In the genomic region with DNA sequence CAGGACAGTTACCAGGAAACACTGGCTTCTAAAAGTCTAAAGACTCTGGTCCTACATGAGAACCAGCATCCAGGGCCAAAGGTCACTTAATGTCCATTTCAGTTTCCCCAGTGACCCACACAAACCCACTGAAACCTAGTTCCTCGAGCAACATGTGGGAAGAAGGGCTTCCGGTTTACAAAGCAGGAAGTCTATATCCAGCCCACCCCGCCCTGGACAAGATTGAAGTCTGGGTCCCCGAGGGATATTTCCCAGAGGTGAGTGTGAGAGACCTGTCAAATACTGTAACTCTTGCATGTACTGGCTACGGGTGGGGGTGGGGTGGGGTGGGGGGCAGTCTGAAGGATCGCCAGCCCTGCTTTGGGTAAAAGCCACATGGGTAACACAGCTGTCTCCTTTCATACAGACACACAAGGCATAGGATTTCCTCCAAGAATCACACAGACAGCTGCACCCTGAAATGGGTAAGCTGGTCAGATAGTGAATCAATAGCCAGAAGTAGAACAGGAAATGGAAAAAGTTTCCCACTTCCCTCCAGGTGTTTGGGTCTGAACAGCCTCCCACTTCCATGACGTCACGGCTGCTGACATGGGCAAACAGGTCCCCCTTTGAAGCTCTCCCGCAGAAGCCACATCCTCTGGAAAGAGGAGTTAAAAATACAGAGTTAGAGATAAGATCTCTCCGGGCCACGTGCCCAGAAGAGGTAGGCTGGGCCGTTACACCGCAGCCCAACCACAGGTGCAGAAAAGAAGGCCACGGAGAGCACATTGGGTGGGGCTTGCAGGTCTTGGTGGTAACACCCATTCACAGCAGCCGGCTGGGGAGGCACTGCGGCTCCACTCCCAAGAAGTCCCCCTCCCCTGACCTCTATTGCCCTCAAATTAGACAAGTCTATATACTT, we compare ENCODE assay signal across 8 mouse cellular contexts. TPM values are rescaled to one million over a fixed set of nuclear protein-coding genes. Genes with fewer than 3 reads are reported as not detected.
DNase-seq lines count a peak whose midpoint lies in the region; ATAC-seq lines count a peak whose summit lies in the region.

No protein-coding gene starts in this region.

- H3K27ac ChIP-seq in brown adipose tissue, adult 24 weeks (replicated peaks; ENCODE audit: low read depth, low read length), result 0 out of 2 replicates have a peak overlapping the region, but pooled peaks have one; percentile 36
- H3K27ac ChIP-seq in limb, embryonic 12.5 days, result no peak overlapping the region

- peak; percentile 52 for DNase-seq in adrenal gland, postnatal 10 days
- DNase-seq in adrenal gland, adult 18-20 months (ENCODE audit: low spot score in 2 of 2), result no peak
- DNase-seq in heart, postnatal 14 days, result peak; percentile 48 to 64
- peak; percentile 99 for DNase-seq in naive thymus-derived CD4-positive, alpha-beta T cell, adult 2 months (ENCODE audit: low read depth)
- DNase-seq in thymus, postnatal 4 days, result peak; percentile 96
- DNase-seq in frontal cortex, postnatal 25 days (ENCODE audit: low spot score in 2 of 2), result no peak

- peak overlapping the region; percentile 33 for H3K4me3 ChIP-seq in brown adipose tissue, adult 24 weeks (ENCODE audit: insufficient read depth, low read depth, low read length)
- no peak overlapping the region for H3K4me3 ChIP-seq in limb, embryonic 12.5 days (replicated peaks)

- peak overlapping the region; percentile 54; the same call in 1 of the 2 replicates for H3K4me2 ChIP-seq in limb, embryonic 12.5 days

- WGBS in limb, embryonic 12.5 days, result 41% methylated on average over 16 of the region's 16 CpGs

- no peaks in the 10 kb centered on the region for H3K36me3 ChIP-seq in limb, embryonic 12.5 days

- peaks cover 2% of the 10 kb centered on the region; the same call in 1 of the 2 replicates for H3K4me1 ChIP-seq in brown adipose tissue, adult 24 weeks (ENCODE audit: control insufficient read depth, insufficient read depth, insufficient read length, low read length)
- peaks cover 23% of the 10 kb centered on the region for H3K4me1 ChIP-seq in limb, embryonic 12.5 days (replicated peaks)

- ATAC-seq in limb, embryonic 12.5 days (ENCODE audit: insufficient number of reproducible peaks, insufficient read depth, low FRiP score, low TSS enrichment, low read depth), result no peak

- H3K9ac ChIP-seq in limb, embryonic 12.5 days (replicated peaks), result no peak overlapping the region

- no peaks in the 10 kb centered on the region for H3K9me3 ChIP-seq in limb, embryonic 12.5 days

- intact Hi-C loops in heart, postnatal 14 days (cut with DNase I), result loop anchor here (2.0 to 5.0 kb wide), 2 partner anchors 162 to 350 kb away; partner anchors contain the start of gene Ajuba

- H3K27me3 ChIP-seq in limb, embryonic 12.5 days, result no peaks in the 10 kb centered on the region

RNA-seq across cellular contexts. Expression of gene Dad1, which starts 26.7 kb away (rescaled TPM):
- 100 to 1,000 TPM; 171 to 191 TPM for total RNA-seq in adrenal gland, postnatal 10 days (2021)
- total RNA-seq in adrenal gland, adult 18-20 months (2021), result 100 to 1,000 TPM; 381 to 382 TPM
- polyA plus RNA-seq in brown adipose tissue, adult 24 weeks (2012; ENCODE audit: insufficient read depth, insufficient read length, missing spikeins), result 117 and 150 TPM in 2 replicates
- total RNA-seq in heart, postnatal 14 days (2021), result 100 to 1,000 TPM; 104 TPM
- 240 and 247 TPM in 2 replicates for polyA plus RNA-seq in limb, embryonic 12.5 days (2016; fragmentation: Nextera tagmentation; extraction: Ambion mirVana)

RNA-seq across cellular contexts. Expression of gene Abhd4, which starts 26.8 kb away (rescaled TPM):
- total RNA-seq in adrenal gland, postnatal 10 days (2021), result 100 to 1,000 TPM; 206 to 229 TPM
- total RNA-seq in adrenal gland, adult 18-20 months (2021), result 100 to 1,000 TPM; 463 to 735 TPM
- 68.5 and 80.5 TPM in 2 replicates for polyA plus RNA-seq in brown adipose tissue, adult 24 weeks (2012; ENCODE audit: insufficient read depth, insufficient read length, missing spikeins)
- 10 to 100 TPM; 46.7 to 50.7 TPM for total RNA-seq in heart, postnatal 14 days (2021)
- polyA plus RNA-seq in limb, embryonic 12.5 days (2016; fragmentation: Nextera tagmentation; extraction: Ambion mirVana), result 37.6 and 42.5 TPM in 2 replicates

RNA-seq across cellular contexts. Expression of gene Olfr49, which starts 57.6 kb away (rescaled TPM):
- not detected for total RNA-seq in adrenal gland, postnatal 10 days (2021)
- under 1 TPM in 1 of 2 experiments, not detected in 1; 0.07 TPM for total RNA-seq in adrenal gland, adult 18-20 months (2021)
- not detected in 2 replicates for polyA plus RNA-seq in brown adipose tissue, adult 24 weeks (2012; ENCODE audit: insufficient read depth, insufficient read length, missing spikeins)
- not detected for total RNA-seq in heart, postnatal 14 days (2021)
- polyA plus RNA-seq in limb, embryonic 12.5 days (2016; fragmentation: Nextera tagmentation; extraction: Ambion mirVana), result not detected in 2 replicates

Comparison
In these comparisons a context has a peak if more than half of its experiments do, and no peak if none do; other contexts are left out.
1. DNase-seq: peak in adrenal gland, postnatal 10 days (single experiment), heart, postnatal 14 days (2 of 2), naive thymus-derived CD4-positive, alpha-beta T cell, adult 2 months (single experiment) and thymus, postnatal 4 days (single experiment); none in adrenal gland, adult 18-20 months (0 of 2) and frontal cortex, postnatal 25 days (0 of 2).